Mouse (Mus musculus) T-helper 17 cell (primary cell): ENCODE data around the gene C1s2.
"Not testable (repeated sequence)": the region's sequence is repeated elsewhere in the genome, so short reads cannot be mapped to it uniquely, and the experiment has no call there.

Experiments used
- in situ Hi-C, 2 experiments: fragments of 300-600 bp; cut with MboI, MseI; formaldehyde crosslinking; loops; 1 replicate in 1 of 2; 2 replicates in 1 of 2; pipeline ENCODE4 v1.15.1; 2025; ENCODE audit warnings: high pct_unique_total_duplicates in 2 of 2

C1s2 gene

GRCm38 (mm10) chr6:124635985-124636384 is at the start of gene C1s2:
Gene C1s2 (minus strand): TSS chr6:124636085.
- in situ Hi-C loops = loop anchor here in 1 of 2 experiments (25.0 kb wide), 1 partner anchor 1874 kb away; no protein-coding TSS in a partner anchor

- in situ Hi-C loops = no loop called here
Measured at GRCm38 (mm10) chr6:124683591-124684417, 47.9 kb upstream of the C1s2 start.

- in situ Hi-C loops = not testable (repeated sequence)
Measured at GRCm38 (mm10) chr6:124682291-124682690, 46.4 kb upstream of the C1s2 start.

- in situ Hi-C loops = no loop called here
Measured at GRCm38 (mm10) chr6:124679486-124679885, 43.6 kb upstream of the C1s2 start.

GRCm38 (mm10) chr6:124678769-124679168 is 42.9 kb upstream of the C1s2 start:
- in situ Hi-C loops = no loop called here

- in situ Hi-C loops = no loop called here
Measured at GRCm38 (mm10) chr6:124676171-124676570, 40.3 kb upstream of the C1s2 start.

- in situ Hi-C loops = no loop called here
Measured at GRCm38 (mm10) chr6:124674591-124674990, 38.7 kb upstream of the C1s2 start.

- in situ Hi-C loops = no loop called here
Measured at GRCm38 (mm10) chr6:124673619-124674018, 37.7 kb upstream of the C1s2 start.

GRCm38 (mm10) chr6:124672100-124672499 is 36.2 kb upstream of the C1s2 start:
- in situ Hi-C loops = no loop called here

GRCm38 (mm10) chr6:124670281-124670900 is 34.5 kb upstream of the C1s2 start:
- in situ Hi-C loops = no loop called here

- in situ Hi-C loops = no loop called here
Measured at GRCm38 (mm10) chr6:124669234-124669859, 33.5 kb upstream of the C1s2 start.

GRCm38 (mm10) chr6:124665011-124665410 is 29.1 kb upstream of the C1s2 start:
- in situ Hi-C loops = no loop called here

- in situ Hi-C loops = no loop called here
Measured at GRCm38 (mm10) chr6:124664256-124664655, 28.4 kb upstream of the C1s2 start.

GRCm38 (mm10) chr6:124663424-124663795 is 27.5 kb upstream of the C1s2 start:
- in situ Hi-C loops = no loop called here

- in situ Hi-C loops = no loop called here
Measured at GRCm38 (mm10) chr6:124662477-124663423, 26.9 kb upstream of the C1s2 start, which contains the start of gene Lpcat3. Gene Lpcat3 (plus strand): TSS chr6:124663027.

GRCm38 (mm10) chr6:124661995-124662394 is 26.1 kb upstream of the C1s2 start:
- in situ Hi-C loops = no loop called here

- in situ Hi-C loops = no loop called here
Measured at GRCm38 (mm10) chr6:124661156-124661806, 25.4 kb upstream of the C1s2 start.

GRCm38 (mm10) chr6:124658067-124658466 is 22.2 kb upstream of the C1s2 start:
- in situ Hi-C loops = no loop called here

- in situ Hi-C loops = no loop called here
Measured at GRCm38 (mm10) chr6:124655893-124656292, 20.0 kb upstream of the C1s2 start.

- in situ Hi-C loops = loop anchor here in 1 of 2 experiments (5.0 to 25.0 kb wide), 2 partner anchors 99 to 1884 kb away; no protein-coding TSS in a partner anchor
Measured at GRCm38 (mm10) chr6:124646394-124646793, 10.5 kb upstream of the C1s2 start.

GRCm38 (mm10) chr6:124640997-124641396 is 5.1 kb upstream of the C1s2 start:
- in situ Hi-C loops = loop anchor here in 1 of 2 experiments (25.0 kb wide), 1 partner anchor 1879 kb away; no protein-coding TSS in a partner anchor
